Mouse (Mus musculus) embryonic facial prominence, embryonic 11.5 days (tissue): Measurements from ENCODE around the gene Spdya. TPM values are rescaled to one million over a fixed set of nuclear protein-coding genes. Genes with fewer than 3 reads are reported as not detected.
"Not testable (repeated sequence)": the region's sequence is repeated elsewhere in the genome, so short reads cannot be mapped to it uniquely, and the experiment has no call there.

Source experiments
- ATAC-seq: fragments of 200-750 bp; cut with Nextera tagmentation; replicated peaks from 2 replicates; pipeline ENCODE4 v1.8.0; 2017; ENCODE audit warnings: low read depth; ENCODE audit not compliant: insufficient number of reproducible peaks, low FRiP score, low TSS enrichment
- DNase-seq: peaks from one replicate; pipeline ENCODE4 v3.0.0-alpha.2; 2015; ENCODE audit warnings: low spot score
- H3K27ac ChIP-seq: fragments of 300-500 bp; sonication (generic); replicated peaks from 2 replicates; pipeline ENCODE4 v1.5.1; 2014; ENCODE audit warnings: mild to moderate bottlenecking, low read depth, low read length, control low read depth
- H3K27me3 ChIP-seq: fragments of 300-500 bp; sonication (generic); 2 replicates; pipeline ENCODE4 v1.6.1; 2014; ENCODE audit warnings: mild to moderate bottlenecking, low read length, moderate library complexity, mixed read lengths; ENCODE audit not compliant: control insufficient read depth, insufficient read depth
- H3K36me3 ChIP-seq: fragments of 300-500 bp; sonication (generic); replicated peaks from 2 replicates; pipeline ENCODE4 v1.6.1; 2014; ENCODE audit warnings: low read depth, mild to moderate bottlenecking, low read length, moderate library complexity, mixed read lengths; ENCODE audit not compliant: control insufficient read depth, insufficient read depth
- H3K4me1 ChIP-seq: fragments of 300-500 bp; sonication (generic); 2 replicates; pipeline ENCODE4 v1.6.1; 2014; ENCODE audit warnings: low read length, mixed read lengths; ENCODE audit not compliant: control insufficient read depth, insufficient read depth
- H3K4me2 ChIP-seq: fragments of 300-500 bp; sonication (generic); 2 replicates; pipeline ENCODE4 v1.6.1; 2014; ENCODE audit warnings: low read depth, mild to moderate bottlenecking, control low read depth, low read length, moderate library complexity
- H3K4me3 ChIP-seq: fragments of 300-500 bp; sonication (generic); 2 replicates; pipeline ENCODE4 v1.5.1; 2014; ENCODE audit warnings: low read depth, low read length, control low read depth
- H3K9ac ChIP-seq: fragments of 300-500 bp; sonication (generic); replicated peaks from 2 replicates; pipeline ENCODE4 v1.6.1; 2014; ENCODE audit warnings: mild to moderate bottlenecking, control low read depth, low read length
- H3K9me3 ChIP-seq: fragments of 300-500 bp; sonication (generic); replicated peaks from 2 replicates; pipeline ENCODE4 v1.6.1; 2016; ENCODE audit warnings: mild to moderate bottlenecking, low read length, inconsistent platforms, mixed read lengths; ENCODE audit not compliant: control insufficient read depth
- WGBS: fragments of 180-500 bp; shearing (Covaris S2); extraction: QIAGEN DNeasy Blood & Tissue Kit; methylation state at CpG from one replicate; pipeline ENCODE4 v1.1.7; 2014; 5-methylcytosine and 5-hydroxymethylcytosine counted together
- polyA plus RNA-seq: library from polyadenylated mRNA; unstranded; fragments of >200 nt; fragmentation: Nextera tagmentation; extraction: Ambion mirVana; gene quantifications from 2 replicates; pipeline ENCODE4 v1.2.1, GENCODE M21; 2014

The Spdya gene
- 0.74 and 1.4 TPM in 2 replicates for polyA plus RNA-seq

DNA sequence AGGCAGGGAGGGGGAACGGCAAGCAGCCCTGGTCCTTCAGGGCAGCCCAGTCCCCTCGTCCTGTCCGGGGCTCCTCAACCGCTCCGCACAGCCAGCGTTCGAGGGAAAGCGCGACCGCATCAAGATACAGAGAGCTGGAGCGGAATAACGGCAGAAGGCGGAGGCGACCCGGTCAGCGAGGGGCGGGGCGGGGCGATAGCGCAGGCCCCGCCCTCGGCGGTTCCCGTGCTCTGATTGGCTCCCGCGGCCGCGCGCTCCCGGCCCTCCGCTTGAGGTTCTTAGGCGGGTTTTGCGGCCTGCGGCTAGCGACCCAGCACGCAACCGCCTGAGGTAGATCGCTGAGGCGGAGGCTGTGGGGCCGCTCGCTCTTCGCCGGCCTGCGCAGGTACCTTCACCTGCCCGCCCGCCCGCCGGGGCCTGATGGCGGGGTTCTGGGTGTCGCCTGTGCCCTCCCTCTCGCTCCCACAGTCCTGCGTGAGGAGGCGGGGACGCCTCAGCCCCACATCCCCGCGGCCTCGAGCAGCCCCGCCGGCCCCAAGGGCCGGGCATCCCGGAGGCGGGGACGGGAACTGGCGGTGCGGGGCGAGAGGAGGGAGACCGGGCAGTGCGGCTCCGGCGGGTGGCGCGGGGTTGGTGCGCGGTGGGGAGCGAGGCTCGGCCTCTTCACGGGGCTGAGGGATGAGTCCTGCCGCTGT, at the start of gene Spdya:
Gene Spdya (plus strand): TSS at position 305 of the 695 bp plus-strand sequence.
- peak; percentile 92 for ATAC-seq
- Histone ChIP-seq H3K4me1 (no peaks in the 10 kb centered on the region), H3K27me3 (no peaks in the 10 kb centered on the region; the same call in 1 of the 2 replicates), H3K9ac (peak within 1 kb of the TSS; percentile 76), H3K27ac (no peak within 1 kb of the TSS), H3K4me2 (peak within 1 kb of the TSS; percentile 99), H3K36me3 (no peaks in the 10 kb centered on the region), H3K9me3 (no peaks in the 10 kb centered on the region), H3K4me3 (peak within 1 kb of the TSS; percentile 71)
- under 1% methylated on average over 61 of the region's 78 CpGs for WGBS
- peak; percentile 94 for DNase-seq

DNA sequence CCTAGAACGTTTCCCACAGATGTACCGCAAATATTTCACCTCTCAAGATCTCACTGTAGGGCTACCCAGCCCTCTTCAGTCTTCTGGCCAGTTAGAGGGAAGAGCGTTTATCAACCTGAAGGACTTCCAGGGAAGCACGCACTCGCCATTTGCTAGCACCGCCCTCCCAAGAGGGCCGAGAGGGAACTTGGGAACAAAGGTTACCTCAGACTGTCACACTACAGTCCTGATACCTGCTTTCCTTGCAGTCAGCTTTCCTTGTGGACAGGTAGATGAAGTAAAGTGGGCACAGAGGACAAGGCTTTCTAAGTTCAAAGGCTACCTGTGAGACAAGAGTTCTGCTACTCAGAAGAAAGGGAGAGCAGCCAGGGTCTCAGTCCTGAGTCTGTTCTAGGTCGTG, 45.0 kb upstream of the Spdya start:
- ATAC-seq (no peak), DNase-seq (no peak)
- H3K9me3 ChIP-seq = no peaks in the 10 kb centered on the region
- H3K27ac ChIP-seq = no peak overlapping the region
- H3K27me3 ChIP-seq = no peaks in the 10 kb centered on the region
- peaks cover 4% of the 10 kb centered on the region for H3K36me3 ChIP-seq
- 88% methylated on average over 8 of the region's 8 CpGs for WGBS
- H3K4me3 ChIP-seq = no peak overlapping the region
- H3K9ac ChIP-seq = no peak overlapping the region
- H3K4me1 ChIP-seq = no peaks in the 10 kb centered on the region
- H3K4me2 ChIP-seq = no peak overlapping the region

DNA sequence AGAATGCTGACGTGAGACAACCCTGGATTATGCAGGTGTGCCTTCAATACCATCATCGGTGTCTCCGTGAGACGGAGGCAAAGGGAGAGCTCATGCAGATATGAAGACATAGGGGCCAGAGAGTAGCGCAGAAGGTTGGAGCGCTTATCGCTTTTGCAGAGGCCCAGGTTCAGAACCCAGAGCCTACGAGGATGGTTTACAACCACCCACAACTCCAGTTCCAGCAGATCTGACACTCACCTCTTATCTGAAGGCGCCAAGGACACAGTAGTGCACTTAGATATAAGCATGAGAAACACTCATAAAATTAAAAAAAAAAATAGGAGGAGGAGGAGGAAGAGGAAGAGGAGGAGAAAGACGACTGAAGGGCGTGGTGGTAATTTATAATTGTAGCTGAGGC, 41.6 kb upstream of the Spdya start:
- Histone ChIP-seq H3K9ac (no peak overlapping the region), H3K27ac (no peak overlapping the region), H3K27me3 (no peaks in the 10 kb centered on the region), H3K9me3 (no peaks in the 10 kb centered on the region), H3K4me3 (no peak overlapping the region), H3K4me1 (no peaks in the 10 kb centered on the region), H3K4me2 (no peak overlapping the region), H3K36me3 (peaks cover 6% of the 10 kb centered on the region)
- ATAC-seq (no peak), DNase-seq (no peak)
- 97% methylated on average over 11 of the region's 11 CpGs for WGBS

DNA sequence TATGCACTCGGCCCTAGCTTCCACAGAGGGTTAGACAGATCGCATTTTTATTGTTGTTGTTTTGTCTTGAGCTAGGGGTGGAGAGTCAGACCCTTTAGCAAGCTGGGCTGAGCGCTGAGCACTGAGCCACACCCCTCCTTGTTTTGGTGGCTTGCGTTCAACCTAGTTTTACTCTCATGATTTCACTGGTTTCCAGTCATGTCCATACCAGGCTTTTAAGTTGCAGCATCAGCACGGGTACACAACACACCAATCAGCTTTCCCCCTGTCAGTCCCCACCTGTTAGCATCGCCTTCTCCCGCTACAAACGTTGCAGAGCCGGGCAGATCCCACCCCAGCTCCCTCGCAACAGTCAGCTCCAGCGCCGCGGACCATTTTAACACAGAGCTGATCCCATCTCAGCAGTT, 25.6 kb upstream of the Spdya start:
- Histone ChIP-seq H3K27ac (no peak overlapping the region; the same call in 1 of the 2 replicates), H3K4me2 (peak overlapping the region; percentile 70), H3K4me1 (no peaks in the 10 kb centered on the region), H3K36me3 (no peaks in the 10 kb centered on the region; the same call in 1 of the 2 replicates), H3K9ac (peak overlapping the region; percentile 78), H3K4me3 (peak overlapping the region; percentile 57), H3K9me3 (no peaks in the 10 kb centered on the region), H3K27me3 (no peaks in the 10 kb centered on the region)
- peak; percentile 51; the same call in 1 of the 2 replicates for ATAC-seq
- WGBS = 0% methylated on average over 13 of the region's 13 CpGs
- no peak for DNase-seq

DNA sequence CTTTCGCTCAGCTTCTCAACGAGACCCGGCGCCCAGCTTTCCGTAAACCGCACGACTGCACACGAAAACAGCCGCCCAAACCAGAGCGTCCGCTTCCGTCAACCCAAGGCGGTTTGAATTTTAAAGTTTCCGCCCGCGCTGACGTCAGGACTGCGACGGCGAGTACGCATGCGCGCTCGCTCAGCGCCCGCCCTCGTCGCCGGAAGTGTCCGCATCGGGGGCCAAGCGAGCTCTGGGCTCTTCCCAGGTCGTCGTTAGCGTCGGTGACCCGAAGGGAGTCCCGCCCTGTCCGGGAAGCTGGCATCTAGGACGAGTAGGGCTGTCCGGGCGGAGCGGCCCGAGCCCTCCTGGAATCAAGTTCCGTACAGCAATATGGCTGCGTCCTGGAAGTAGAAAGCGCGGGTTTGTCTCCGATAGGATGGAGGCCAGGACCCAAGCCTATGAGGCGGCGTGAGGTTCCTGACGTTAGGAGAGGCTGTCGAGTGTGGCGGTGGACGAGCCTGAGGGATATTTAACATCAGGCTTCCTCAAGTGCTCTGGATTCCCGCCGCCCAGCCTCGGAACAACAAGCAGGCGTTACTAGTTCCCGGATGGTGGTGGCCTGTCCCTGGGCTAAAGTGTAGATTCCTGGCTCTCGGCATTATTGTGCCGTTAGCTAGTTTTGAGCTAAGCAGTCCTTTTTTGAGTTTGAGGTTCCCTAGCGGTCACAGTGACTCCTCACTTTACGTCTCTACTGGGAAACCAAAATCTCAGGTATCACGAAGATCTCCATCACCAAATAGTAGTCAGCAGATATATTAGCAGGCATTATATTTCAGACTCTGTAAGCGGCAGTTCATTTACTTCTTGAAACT, 24.9 kb upstream of the Spdya start, which contains the start of gene Ndc80:
Gene Ndc80 (minus strand): TSS at position 147 of the 854 bp plus-strand sequence.
- Histone ChIP-seq H3K4me3 (peak within 1 kb of the TSS; percentile 57), H3K9me3 (no peaks in the 10 kb centered on the region), H3K9ac (peak within 1 kb of the TSS; percentile 78), H3K36me3 (no peaks in the 10 kb centered on the region; the same call in 1 of the 2 replicates), H3K4me2 (peak within 1 kb of the TSS; percentile 70), H3K27me3 (no peaks in the 10 kb centered on the region), H3K4me1 (no peaks in the 10 kb centered on the region), H3K27ac (peak within 1 kb of the TSS; percentile 95)
- under 1% methylated on average over 66 of the region's 66 CpGs for WGBS
- ATAC-seq (peak; percentile 98), DNase-seq (peak; percentile 94)

DNA sequence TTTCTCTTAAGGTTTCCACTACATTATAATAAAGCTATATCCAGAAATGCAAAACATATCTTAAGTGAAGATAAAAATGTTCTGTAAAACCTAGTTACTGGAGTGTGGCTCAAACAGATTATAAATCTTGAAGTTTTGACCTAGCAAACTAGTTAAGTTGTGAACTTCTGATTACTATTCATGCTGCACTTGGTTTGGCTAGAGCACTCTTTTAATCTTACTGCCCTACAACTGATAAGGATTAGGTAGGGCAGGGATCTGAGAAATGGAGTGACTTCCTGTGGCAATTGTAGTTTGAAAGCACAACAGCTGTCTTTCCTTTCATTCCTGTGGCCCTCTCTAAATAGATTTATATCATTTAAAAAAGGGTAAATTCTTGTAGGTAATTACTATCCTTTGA, 23.8 kb upstream of the Spdya start:
- Histone ChIP-seq H3K36me3 (no peaks in the 10 kb centered on the region), H3K4me1 (no peaks in the 10 kb centered on the region)
- no peak for DNase-seq

DNA sequence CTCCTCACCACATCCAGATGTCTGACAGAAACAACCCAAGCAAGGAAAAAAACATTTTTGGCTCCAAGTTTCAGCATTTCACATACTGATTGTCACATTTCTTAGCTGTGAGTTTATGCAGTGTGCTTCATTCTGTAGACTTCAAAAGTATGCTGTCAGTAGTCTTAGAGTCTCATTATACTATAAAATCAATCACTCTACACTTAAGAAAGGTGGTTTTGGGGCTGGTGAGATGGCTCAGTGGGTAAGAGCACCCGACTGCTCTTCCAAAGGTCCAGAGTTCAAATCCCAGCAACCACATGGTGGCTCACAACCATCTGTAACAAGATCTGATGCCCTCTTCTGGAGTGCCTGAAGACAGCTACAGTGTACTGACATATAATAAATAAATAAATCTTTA, 16.3 kb upstream of the Spdya start:
- not testable (repeated sequence) for H3K4me1 ChIP-seq, H3K9me3 ChIP-seq, ATAC-seq, DNase-seq, H3K27ac ChIP-seq, H3K27me3 ChIP-seq, H3K9ac ChIP-seq, H3K4me2 ChIP-seq, H3K4me3 ChIP-seq, H3K36me3 ChIP-seq
- WGBS = 83% methylated on average over 1 of the region's 1 CpGs

More for the DNA sequence above, 23.8 kb upstream of the Spdya start:
- H3K9me3 ChIP-seq = no peaks in the 10 kb centered on the region
- no peak overlapping the region for H3K4me3 ChIP-seq
- no peak overlapping the region for H3K9ac ChIP-seq
- no peak for ATAC-seq
- no peaks in the 10 kb centered on the region for H3K27me3 ChIP-seq
- no peak overlapping the region for H3K27ac ChIP-seq
- no peak overlapping the region for H3K4me2 ChIP-seq

DNA sequence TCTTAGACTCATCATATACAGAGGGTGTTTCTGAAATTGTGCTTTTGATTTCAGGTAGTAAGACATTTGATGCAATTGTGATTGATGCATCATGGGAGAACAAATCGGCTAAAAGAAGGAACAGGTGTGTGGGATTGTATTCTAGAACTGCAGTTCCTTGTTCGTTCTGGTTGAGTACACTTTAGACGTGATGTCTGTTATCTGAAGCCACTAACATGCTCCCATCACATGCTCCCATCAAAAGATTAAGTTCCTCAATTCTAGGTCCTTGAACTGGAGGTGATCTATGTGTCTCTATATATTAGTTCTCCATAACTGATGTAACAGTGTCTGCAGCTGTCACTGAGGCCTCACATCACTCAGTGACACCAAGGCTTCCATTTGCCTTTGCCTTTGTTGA, 14.7 kb upstream of the Spdya start:
- DNase-seq = no peak
- Histone ChIP-seq H3K27me3 (no peaks in the 10 kb centered on the region), H3K4me2 (no peak overlapping the region), H3K9me3 (no peaks in the 10 kb centered on the region), H3K4me3 (no peak overlapping the region), H3K9ac (no peak overlapping the region), H3K27ac (no peak overlapping the region), H3K4me1 (no peaks in the 10 kb centered on the region), H3K36me3 (no peaks in the 10 kb centered on the region)
- ATAC-seq = no peak
- 83% methylated on average over 3 of the region's 3 CpGs for WGBS
